Mouse (Mus musculus): ENCODE measurements at regions not wholly inside any gene's neighbourhood (a gene's known extent, or its start where the extent isn't known, plus 50 kb on each side); places are given as distances from the start of the nearest gene placed in this dataset.

GRCm38 (mm10) chr4:7364238-7365040 is 874.4 kb downstream of the Car8 start:
- no peak overlapping the region for H3K27ac ChIP-seq (ENCODE audit: low read depth, low read length)
- H3K9ac ChIP-seq (replicated peaks; ENCODE audit: low read depth, low read length): no peak overlapping the region
- 79% methylated on average over 3 of the region's 3 CpGs for WGBS
- no peaks in the 10 kb centered on the region for H3K36me3 ChIP-seq (ENCODE audit: control insufficient read depth, insufficient read depth, low read length)
- no peak for ATAC-seq (ENCODE audit: low read depth)
- H3K4me2 ChIP-seq (ENCODE audit: low read depth, low read length): no peak overlapping the region
- no peaks in the 10 kb centered on the region for H3K4me1 ChIP-seq (ENCODE audit: control insufficient read depth, insufficient read depth, low read length)
- H3K9me3 ChIP-seq (ENCODE audit: control insufficient read depth, low read length): no peaks in the 10 kb centered on the region
- no peak overlapping the region for H3K4me3 ChIP-seq (ENCODE audit: low read depth, low read length)
- H3K27me3 ChIP-seq (ENCODE audit: control insufficient read depth, insufficient read depth, low read length): no peaks in the 10 kb centered on the region

GRCm38 (mm10) chr4:7363508-7363907 is 875.3 kb downstream of the Car8 start:
- no peak overlapping the region for H3K4me3 ChIP-seq (ENCODE audit: low read depth, low read length)
- no peaks in the 10 kb centered on the region for H3K27me3 ChIP-seq (ENCODE audit: control insufficient read depth, insufficient read depth, low read length)
- H3K36me3 ChIP-seq (ENCODE audit: control insufficient read depth, insufficient read depth, low read length): no peaks in the 10 kb centered on the region
- no peak overlapping the region for H3K9ac ChIP-seq (replicated peaks; ENCODE audit: low read depth, low read length)
- ATAC-seq (ENCODE audit: low read depth): no peak
- no peak overlapping the region for H3K27ac ChIP-seq (ENCODE audit: low read depth, low read length)
- 94% methylated on average over 2 of the region's 2 CpGs for WGBS
- no peak overlapping the region for H3K4me2 ChIP-seq (ENCODE audit: low read depth, low read length)
- no peaks in the 10 kb centered on the region for H3K4me1 ChIP-seq (ENCODE audit: control insufficient read depth, insufficient read depth, low read length)
- no peaks in the 10 kb centered on the region for H3K9me3 ChIP-seq (ENCODE audit: control insufficient read depth, low read length)

- Histone ChIP-seq H3K4me2 (ENCODE audit: low read depth, low read length) (no peak overlapping the region), H3K36me3 (ENCODE audit: control insufficient read depth, insufficient read depth, low read length) (no peaks in the 10 kb centered on the region), H3K9me3 (ENCODE audit: control insufficient read depth, low read length) (no peaks in the 10 kb centered on the region), H3K27me3 (ENCODE audit: control insufficient read depth, insufficient read depth, low read length) (no peaks in the 10 kb centered on the region), H3K4me1 (ENCODE audit: control insufficient read depth, insufficient read depth, low read length) (no peaks in the 10 kb centered on the region), H3K27ac (ENCODE audit: low read depth, low read length) (no peak overlapping the region), H3K9ac (replicated peaks; ENCODE audit: low read depth, low read length) (no peak overlapping the region), H3K4me3 (ENCODE audit: low read depth, low read length) (no peak overlapping the region)
- ATAC-seq (ENCODE audit: low read depth): no peak
- WGBS: 93% methylated on average over 3 of the region's 3 CpGs
Measured at GRCm38 (mm10) chr4:7356202-7356601, 882.6 kb downstream of the Car8 start.

GRCm38 (mm10) chr4:7347317-7347716 is 891.5 kb downstream of the Car8 start:
- Histone ChIP-seq H3K36me3 (ENCODE audit: control insufficient read depth, insufficient read depth, low read length) (no peaks in the 10 kb centered on the region), H3K4me1 (ENCODE audit: control insufficient read depth, insufficient read depth, low read length) (no peaks in the 10 kb centered on the region), H3K9me3 (ENCODE audit: control insufficient read depth, low read length) (no peaks in the 10 kb centered on the region), H3K4me3 (ENCODE audit: low read depth, low read length) (no peak overlapping the region), H3K9ac (replicated peaks; ENCODE audit: low read depth, low read length) (no peak overlapping the region), H3K27me3 (ENCODE audit: control insufficient read depth, insufficient read depth, low read length) (no peaks in the 10 kb centered on the region), H3K27ac (ENCODE audit: low read depth, low read length) (no peak overlapping the region), H3K4me2 (ENCODE audit: low read depth, low read length) (no peak overlapping the region)
- WGBS: 47% methylated on average over 1 of the region's 1 CpGs
- no peak for ATAC-seq (ENCODE audit: low read depth)

- WGBS: 94% methylated on average over 1 of the region's 1 CpGs
- Histone ChIP-seq H3K27ac (ENCODE audit: low read depth, low read length) (no peak overlapping the region), H3K9ac (replicated peaks; ENCODE audit: low read depth, low read length) (no peak overlapping the region), H3K36me3 (ENCODE audit: control insufficient read depth, insufficient read depth, low read length) (no peaks in the 10 kb centered on the region), H3K4me2 (ENCODE audit: low read depth, low read length) (no peak overlapping the region), H3K9me3 (ENCODE audit: control insufficient read depth, low read length) (no peaks in the 10 kb centered on the region), H3K4me3 (ENCODE audit: low read depth, low read length) (no peak overlapping the region), H3K4me1 (ENCODE audit: control insufficient read depth, insufficient read depth, low read length) (no peaks in the 10 kb centered on the region), H3K27me3 (ENCODE audit: control insufficient read depth, insufficient read depth, low read length) (no peaks in the 10 kb centered on the region)
- no peak for ATAC-seq (ENCODE audit: low read depth)
Measured at GRCm38 (mm10) chr4:7341159-7341558, 897.7 kb downstream of the Car8 start.

GRCm38 (mm10) chr4:7314261-7314660 is 924.6 kb downstream of the Car8 start:
- Histone ChIP-seq H3K27ac (ENCODE audit: low read depth, low read length) (no peak overlapping the region), H3K4me3 (ENCODE audit: low read depth, low read length) (no peak overlapping the region), H3K27me3 (ENCODE audit: control insufficient read depth, insufficient read depth, low read length) (no peaks in the 10 kb centered on the region), H3K36me3 (ENCODE audit: control insufficient read depth, insufficient read depth, low read length) (no peaks in the 10 kb centered on the region), H3K4me2 (ENCODE audit: low read depth, low read length) (no peak overlapping the region), H3K9me3 (ENCODE audit: control insufficient read depth, low read length) (no peaks in the 10 kb centered on the region), H3K9ac (replicated peaks; ENCODE audit: low read depth, low read length) (no peak overlapping the region), H3K4me1 (ENCODE audit: control insufficient read depth, insufficient read depth, low read length) (no peaks in the 10 kb centered on the region)
- 89% methylated on average over 4 of the region's 4 CpGs for WGBS
- ATAC-seq (ENCODE audit: low read depth): no peak

GRCm38 (mm10) chr4:7313219-7313618 is 925.6 kb downstream of the Car8 start:
- no peaks in the 10 kb centered on the region for H3K36me3 ChIP-seq (ENCODE audit: control insufficient read depth, insufficient read depth, low read length)
- no peaks in the 10 kb centered on the region for H3K9me3 ChIP-seq (ENCODE audit: control insufficient read depth, low read length)
- no peak for ATAC-seq (ENCODE audit: low read depth)
- H3K4me3 ChIP-seq (ENCODE audit: low read depth, low read length): no peak overlapping the region
- no peak overlapping the region for H3K27ac ChIP-seq (ENCODE audit: low read depth, low read length)
- 83% methylated on average over 2 of the region's 2 CpGs for WGBS
- H3K4me2 ChIP-seq (ENCODE audit: low read depth, low read length): no peak overlapping the region
- H3K9ac ChIP-seq (replicated peaks; ENCODE audit: low read depth, low read length): no peak overlapping the region
- no peaks in the 10 kb centered on the region for H3K27me3 ChIP-seq (ENCODE audit: control insufficient read depth, insufficient read depth, low read length)
- H3K4me1 ChIP-seq (ENCODE audit: control insufficient read depth, insufficient read depth, low read length): no peaks in the 10 kb centered on the region

GRCm38 (mm10) chr4:7312160-7312559 is 926.7 kb downstream of the Car8 start:
- Histone ChIP-seq H3K9me3 (ENCODE audit: control insufficient read depth, low read length) (no peaks in the 10 kb centered on the region), H3K27me3 (ENCODE audit: control insufficient read depth, insufficient read depth, low read length) (no peaks in the 10 kb centered on the region), H3K9ac (replicated peaks; ENCODE audit: low read depth, low read length) (no peak overlapping the region), H3K27ac (ENCODE audit: low read depth, low read length) (no peak overlapping the region), H3K4me1 (ENCODE audit: control insufficient read depth, insufficient read depth, low read length) (no peaks in the 10 kb centered on the region), H3K4me2 (ENCODE audit: low read depth, low read length) (no peak overlapping the region), H3K36me3 (ENCODE audit: control insufficient read depth, insufficient read depth, low read length) (no peaks in the 10 kb centered on the region), H3K4me3 (ENCODE audit: low read depth, low read length) (no peak overlapping the region)
- ATAC-seq (ENCODE audit: low read depth): no peak
- WGBS: 88% methylated on average over 1 of the region's 1 CpGs

- H3K9ac ChIP-seq (replicated peaks; ENCODE audit: low read depth, low read length): no peak overlapping the region
- H3K27ac ChIP-seq (ENCODE audit: low read depth, low read length): no peak overlapping the region
- H3K36me3 ChIP-seq (ENCODE audit: control insufficient read depth, insufficient read depth, low read length): no peaks in the 10 kb centered on the region
- ATAC-seq (ENCODE audit: low read depth): no peak
- no peak overlapping the region for H3K4me2 ChIP-seq (ENCODE audit: low read depth, low read length)
- WGBS: 94% methylated on average over 4 of the region's 4 CpGs
- H3K4me3 ChIP-seq (ENCODE audit: low read depth, low read length): no peak overlapping the region
- H3K4me1 ChIP-seq (ENCODE audit: control insufficient read depth, insufficient read depth, low read length): no peaks in the 10 kb centered on the region
- H3K9me3 ChIP-seq (ENCODE audit: control insufficient read depth, low read length): no peaks in the 10 kb centered on the region
- no peaks in the 10 kb centered on the region for H3K27me3 ChIP-seq (ENCODE audit: control insufficient read depth, insufficient read depth, low read length)
Measured at GRCm38 (mm10) chr4:7269047-7269446, 969.8 kb downstream of the Car8 start.

Data from neural tube, embryonic 14.5 days (tissue).